Mouse (Mus musculus): ENCODE measurements around the gene Serpinc1.
A peak's percentile ranks its signal among the peaks of the same experiment; 100 is the strongest.
"Not testable (repeated sequence)": the region's sequence is repeated elsewhere in the genome, so short reads cannot be mapped to it uniquely, and the experiment has no call there.

The Serpinc1 gene

DNA sequence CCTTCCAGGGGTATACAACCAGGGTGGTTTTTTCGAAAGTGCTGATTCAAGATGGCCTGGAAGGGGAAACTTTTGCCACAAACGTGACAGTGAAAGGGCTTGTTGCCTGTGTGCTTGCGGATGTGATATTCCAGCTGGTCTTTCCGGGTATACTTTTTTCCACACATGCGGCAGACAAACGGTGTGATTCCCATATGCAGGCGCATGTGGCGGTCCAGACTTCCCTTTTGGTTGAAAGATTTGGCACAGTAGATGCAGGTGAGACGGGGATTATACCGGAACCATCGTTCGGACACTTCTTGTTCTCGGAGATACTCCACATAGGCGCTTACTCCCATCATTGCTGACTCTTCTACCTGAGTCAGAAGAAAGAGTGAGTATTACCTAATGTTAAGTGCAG is 41.7 kb downstream of the Serpinc1 start:
- DNase-seq (ENCODE audit: low spot score in 2 of 2): no peak

DNA sequence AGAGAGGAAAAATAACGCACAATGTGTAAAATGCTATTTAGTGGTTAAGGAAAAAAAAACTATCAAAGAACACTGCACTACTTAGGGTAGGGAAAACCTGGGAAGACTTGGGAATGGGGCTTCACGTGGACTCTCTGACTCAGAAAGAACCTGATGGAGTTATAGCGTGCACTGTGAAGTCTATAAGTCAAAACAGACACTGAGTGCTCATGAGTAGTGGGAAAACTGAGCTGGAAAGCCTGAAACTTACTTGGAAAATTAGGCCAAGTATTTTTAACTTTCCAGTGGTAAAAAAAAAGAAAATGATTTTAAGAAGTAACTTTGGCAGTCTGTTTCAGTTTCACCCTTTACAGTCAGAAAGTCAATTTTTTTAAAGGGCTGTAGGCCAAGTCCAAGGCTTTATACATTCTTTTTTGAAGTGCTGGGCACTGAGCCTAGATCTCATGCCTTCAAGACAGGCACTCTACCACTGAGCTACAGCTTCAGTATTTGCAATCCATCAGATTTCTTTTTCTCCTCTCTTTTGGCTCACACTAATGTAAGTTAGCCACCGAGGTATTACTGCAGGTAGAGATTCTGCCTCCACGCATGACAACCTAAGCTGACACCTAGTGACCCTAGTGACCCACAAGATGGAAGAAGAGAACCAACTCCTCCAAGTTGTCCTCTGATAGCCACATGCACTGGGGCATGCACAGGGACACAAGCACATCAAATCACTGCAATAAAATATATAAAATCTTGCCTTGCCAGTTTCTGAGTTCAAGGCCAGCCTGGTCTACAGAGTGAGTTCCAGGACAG is 47.2 kb downstream of the Serpinc1 start:
- DNase-seq (ENCODE audit: low spot score in 2 of 2): no peak

DNA sequence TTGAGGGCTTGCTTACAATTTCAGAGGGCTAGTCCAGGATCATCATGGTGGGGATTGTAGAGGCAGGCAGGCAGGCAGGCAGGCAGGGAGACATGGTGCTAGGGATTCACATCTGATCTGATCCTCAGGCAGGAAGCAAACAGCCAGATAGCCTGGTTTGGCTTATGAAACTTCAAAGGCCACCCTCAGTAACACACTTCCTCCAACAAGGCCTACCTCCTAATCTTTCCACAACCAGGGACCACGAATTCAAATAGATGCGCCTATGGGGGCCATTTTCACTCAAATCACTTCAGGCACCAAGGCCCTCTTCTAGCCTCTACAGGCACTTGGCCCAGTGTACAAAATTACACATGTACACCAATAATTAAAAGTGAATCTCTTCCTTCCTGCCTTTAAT is 48.8 kb downstream of the Serpinc1 start:
- no peak for DNase-seq (ENCODE audit: low spot score in 2 of 2)

GRCm38 (mm10) chr1:161028427-161028826 is 50.0 kb downstream of the Serpinc1 start:
- DNase-seq (ENCODE audit: low spot score in 2 of 2): not testable (repeated sequence)

- DNase-seq (ENCODE audit: low spot score in 2 of 2): no peak
Measured at GRCm38 (mm10) chr1:161030058-161030457, 51.7 kb downstream of the Serpinc1 start.

GRCm38 (mm10) chr1:161031881-161032280 is 53.5 kb downstream of the Serpinc1 start:
- DNase-seq (ENCODE audit: low spot score in 2 of 2): peak in 1 of 2 experiments; percentile 19

DNA sequence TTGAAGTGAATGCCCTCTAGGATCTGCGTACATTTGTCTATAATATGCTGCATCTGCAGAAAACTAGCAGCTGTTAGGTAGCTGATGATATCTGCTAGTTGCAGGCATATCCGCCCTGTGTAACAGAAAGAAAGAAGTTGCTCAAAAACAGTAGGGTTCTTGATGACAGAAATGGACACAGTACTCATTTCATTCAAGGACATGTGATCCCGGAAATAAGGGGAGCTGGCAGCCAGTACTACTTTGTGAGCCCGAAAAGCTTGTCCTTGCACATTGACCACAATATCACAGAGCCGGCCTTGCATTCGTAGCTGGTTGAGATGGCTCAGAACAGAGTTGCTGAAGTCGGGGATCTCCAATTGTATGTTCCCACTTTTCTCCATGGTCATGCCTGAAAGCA is 54.0 kb downstream of the Serpinc1 start:
- DNase-seq (ENCODE audit: low spot score in 2 of 2): peak in 1 of 2 experiments; percentile 18

GRCm38 (mm10) chr1:161033856-161034434 is 55.6 kb downstream of the Serpinc1 start:
- no peak for DNase-seq (ENCODE audit: low spot score in 2 of 2)

GRCm38 (mm10) chr1:161034435-161035280 is 56.3 kb downstream of the Serpinc1 start, which contains the start of gene Zbtb37:
Gene Zbtb37, minus strand, starts transcription at chr1:161034849.
- DNase-seq (ENCODE audit: low spot score in 2 of 2): peak; percentile 98 to 100

DNA sequence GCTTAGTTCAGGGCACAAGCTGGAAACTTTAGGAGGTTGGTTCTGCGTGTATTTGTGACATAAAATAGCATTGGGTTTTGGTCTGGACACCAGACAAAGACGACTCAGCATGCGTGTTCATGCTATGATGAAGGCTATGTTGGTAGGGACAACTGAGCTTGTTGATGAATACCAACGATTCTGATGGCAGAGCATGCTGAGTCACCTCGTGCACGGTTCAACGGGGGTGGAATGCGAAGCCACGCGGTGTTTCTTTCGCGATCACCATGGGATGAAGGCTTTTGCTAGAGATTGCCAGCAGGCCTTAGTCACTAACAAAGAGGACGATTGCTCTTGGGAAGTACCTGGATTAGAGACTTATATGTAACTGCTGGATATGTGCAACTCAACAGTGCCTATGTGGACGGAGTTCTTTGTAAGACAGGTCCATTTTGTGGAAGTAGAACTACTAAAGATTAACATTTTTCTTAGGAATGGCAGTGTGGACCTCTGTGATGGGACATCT is 56.9 kb downstream of the Serpinc1 start:
- DNase-seq (ENCODE audit: low spot score in 2 of 2): peak in 1 of 2 experiments; percentile 73

DNA sequence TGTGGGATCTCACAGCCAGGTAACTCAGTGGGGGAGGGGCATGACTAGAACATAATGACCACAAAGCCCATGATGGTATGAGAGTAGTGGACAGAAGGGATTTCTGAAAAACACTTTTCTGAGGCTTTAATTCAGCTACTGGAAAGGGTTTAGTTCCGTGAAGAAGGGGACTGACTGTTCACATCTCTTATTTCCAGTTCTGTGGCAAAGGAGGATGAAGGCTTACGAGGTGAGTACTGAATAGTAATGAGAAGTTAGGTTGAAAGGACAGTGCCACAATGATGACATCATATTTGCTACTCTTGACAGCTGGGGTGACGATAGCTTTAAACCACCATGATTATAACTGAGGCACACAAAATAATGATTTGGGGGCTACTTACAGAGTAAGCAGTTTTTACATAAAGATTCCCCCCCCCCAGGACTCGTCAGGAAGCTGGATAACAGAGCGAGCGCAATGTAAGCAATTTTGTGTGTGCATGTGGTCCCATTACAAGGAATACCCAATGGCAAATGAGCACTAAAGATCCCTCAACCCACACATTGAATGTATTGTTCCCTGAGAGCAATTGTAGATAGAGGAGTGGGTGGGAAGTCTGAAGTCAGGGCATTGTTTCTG is 57.5 kb downstream of the Serpinc1 start:
- peak in 1 of 2 experiments; percentile 17 for DNase-seq (ENCODE audit: low spot score in 2 of 2)

GRCm38 (mm10) chr1:161036411-161036841 is 58.0 kb downstream of the Serpinc1 start:
- DNase-seq (ENCODE audit: low spot score in 2 of 2): peak in 1 of 2 experiments; percentile 22

GRCm38 (mm10) chr1:161037026-161037425 is 58.6 kb downstream of the Serpinc1 start:
- DNase-seq (ENCODE audit: low spot score in 2 of 2): no peak

GRCm38 (mm10) chr1:161037599-161037998 is 59.2 kb downstream of the Serpinc1 start:
- DNase-seq (ENCODE audit: low spot score in 2 of 2): no peak

DNA sequence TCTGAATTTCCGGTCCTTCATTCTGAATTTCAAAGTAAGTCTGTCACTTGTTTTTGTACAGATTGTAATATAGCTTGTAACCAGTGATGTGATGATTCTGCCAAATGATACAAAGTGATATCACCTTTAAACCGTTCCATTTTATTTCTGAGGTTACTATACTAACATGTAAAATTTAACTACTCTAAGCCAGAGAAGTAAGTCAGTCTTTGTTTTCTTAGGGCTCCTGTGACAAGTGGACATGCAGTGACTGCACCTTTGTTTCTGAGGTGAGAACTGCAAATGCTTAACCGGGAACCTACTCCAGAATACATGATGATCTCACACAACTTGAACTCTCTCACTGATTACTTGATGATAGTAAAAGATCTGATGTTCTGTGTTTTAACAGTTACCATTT is 59.6 kb downstream of the Serpinc1 start:
- no peak for DNase-seq (ENCODE audit: low spot score in 2 of 2)

DNA sequence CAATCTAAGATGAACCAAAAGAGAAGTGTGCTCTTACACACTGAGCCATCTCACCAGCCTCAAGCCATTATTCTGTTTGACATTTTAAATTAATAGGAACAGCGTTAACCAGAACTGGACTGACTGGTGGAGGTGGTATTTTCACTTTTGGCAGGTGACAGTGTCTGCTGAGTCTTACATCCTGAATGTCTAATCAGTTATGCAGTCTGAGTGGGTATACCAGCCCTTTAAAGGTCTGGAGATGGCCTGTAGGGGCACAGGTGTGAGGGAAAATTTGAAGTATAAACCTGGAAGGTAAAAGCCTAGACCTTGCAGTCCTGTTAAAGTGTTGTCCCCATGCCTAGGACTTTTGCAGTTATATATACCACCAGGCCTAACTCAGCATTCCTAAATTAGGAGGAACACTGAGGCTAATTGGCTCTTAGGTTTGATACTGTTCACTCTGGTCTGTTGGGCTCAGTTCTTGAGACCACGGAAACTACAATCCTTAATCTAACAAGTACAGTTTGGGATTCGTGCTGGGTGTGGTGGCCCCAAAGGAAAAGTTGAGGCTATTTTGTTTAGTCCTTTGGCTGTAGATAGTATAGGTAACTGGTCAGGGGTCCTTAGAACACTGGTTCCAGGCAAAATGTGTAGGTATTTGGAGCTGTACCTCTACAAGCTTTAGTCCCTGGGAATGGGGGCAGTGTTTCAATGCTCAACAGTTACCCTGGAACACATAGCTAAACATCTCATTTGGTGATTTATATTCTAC is 60.8 kb downstream of the Serpinc1 start:
- no peak for DNase-seq (ENCODE audit: low spot score in 2 of 2)

- no peak for DNase-seq (ENCODE audit: low spot score in 2 of 2)
Measured at GRCm38 (mm10) chr1:161039741-161040425, 61.5 kb downstream of the Serpinc1 start.

GRCm38 (mm10) chr1:161040426-161040770 is 62.0 kb downstream of the Serpinc1 start:
- DNase-seq (ENCODE audit: low spot score in 2 of 2): no peak

GRCm38 (mm10) chr1:161040855-161041254 is 62.5 kb downstream of the Serpinc1 start:
- DNase-seq (ENCODE audit: low spot score in 2 of 2): no peak
